Mouse (Mus musculus): ENCODE data around the gene Ube2cbp.

GRCm38 (mm10) chr9:86482236-86482635, 17.5 kb upstream of the Ube2cbp start:
- TF ChIP-seq MAX (IDR thresholded peaks at IDR 0.05) (no peak), CTCF (IDR thresholded peaks at IDR 0.05; ENCODE audit: control insufficient read depth, insufficient read depth, insufficient read length) (no peak), CEBPB (IDR thresholded peaks at IDR 0.05; ENCODE audit: low read depth) (no peak), USF1 (IDR thresholded peaks at IDR 0.05; ENCODE audit: low read depth) (no peak)
